Mouse (Mus musculus): ENCODE measurements around the gene Cib2. TPM values are rescaled to one million over a fixed set of nuclear protein-coding genes. Genes with fewer than 3 reads are reported as not detected.
"Not testable (repeated sequence)": the region's sequence is repeated elsewhere in the genome, so short reads cannot be mapped to it uniquely, and the experiment has no call there.

Gene Cib2
- 36.0 and 36.4 TPM in 2 replicates for polyA plus RNA-seq (2015; fragmentation: Nextera tagmentation; extraction: Ambion mirVana)

- Histone ChIP-seq H3K4me2 (peak within 1 kb of the TSS; percentile 72), H3K9ac (peak within 1 kb of the TSS; percentile 71), H3K4me1 (peaks cover 12% of the 10 kb centered on the region), H3K36me3 (no peaks in the 10 kb centered on the region), H3K27me3 (no peaks in the 10 kb centered on the region), H3K27ac (no peak within 1 kb of the TSS), H3K9me3 (no peaks in the 10 kb centered on the region), H3K4me3 (peak within 1 kb of the TSS; percentile 55)
- ATAC-seq (ENCODE audit: insufficient number of reproducible peaks, insufficient read depth, low FRiP score, low TSS enrichment, low read depth) = peak; percentile 87
- WGBS = under 1% methylated on average over 54 of the region's 54 CpGs
These were observed at the start of gene Cib2 for GRCm38 (mm10) chr9:54559771-54560471. Gene Cib2 (minus strand): TSS chr9:54560218.

- H3K4me2 ChIP-seq = no peak overlapping the region
- WGBS = 55% methylated on average over 4 of the region's 4 CpGs
- H3K27ac ChIP-seq = no peak overlapping the region
- H3K4me1 ChIP-seq = no peaks in the 10 kb centered on the region
- H3K27me3 ChIP-seq = no peaks in the 10 kb centered on the region
- no peaks in the 10 kb centered on the region for H3K9me3 ChIP-seq
- no peak overlapping the region for H3K9ac ChIP-seq
- no peak for ATAC-seq (ENCODE audit: insufficient number of reproducible peaks, insufficient read depth, low FRiP score, low TSS enrichment, low read depth)
- H3K4me3 ChIP-seq = no peak overlapping the region
- H3K36me3 ChIP-seq = peaks cover 48% of the 10 kb centered on the region
These were observed 44.9 kb upstream of the Cib2 start for GRCm38 (mm10) chr9:54604886-54605285.

- H3K36me3 ChIP-seq = peaks cover 55% of the 10 kb centered on the region
- 82% methylated on average over 5 of the region's 5 CpGs for WGBS
These were observed 44.2 kb upstream of the Cib2 start for GRCm38 (mm10) chr9:54604131-54604654.

GRCm38 (mm10) chr9:54602916-54603315, 42.9 kb upstream of the Cib2 start:
- Histone ChIP-seq H3K36me3 (peaks cover 68% of the 10 kb centered on the region), H3K9ac (no peak overlapping the region), H3K27ac (no peak overlapping the region), H3K4me1 (no peaks in the 10 kb centered on the region), H3K27me3 (no peaks in the 10 kb centered on the region), H3K4me2 (no peak overlapping the region), H3K9me3 (no peaks in the 10 kb centered on the region), H3K4me3 (no peak overlapping the region)
- WGBS = 86% methylated on average over 7 of the region's 7 CpGs
- no peak for ATAC-seq (ENCODE audit: insufficient number of reproducible peaks, insufficient read depth, low FRiP score, low TSS enrichment, low read depth)

More at GRCm38 (mm10) chr9:54604131-54604654, 44.2 kb upstream of the Cib2 start:
- ATAC-seq (ENCODE audit: insufficient number of reproducible peaks, insufficient read depth, low FRiP score, low TSS enrichment, low read depth) = no peak
- H3K9ac ChIP-seq = no peak overlapping the region
- no peak overlapping the region for H3K27ac ChIP-seq
- H3K4me3 ChIP-seq = no peak overlapping the region
- no peaks in the 10 kb centered on the region for H3K4me1 ChIP-seq
- no peak overlapping the region for H3K4me2 ChIP-seq
- H3K27me3 ChIP-seq = no peaks in the 10 kb centered on the region
- H3K9me3 ChIP-seq = no peaks in the 10 kb centered on the region

GRCm38 (mm10) chr9:54602386-54602785, 42.4 kb upstream of the Cib2 start:
- H3K4me3 ChIP-seq = no peak overlapping the region
- peaks cover 73% of the 10 kb centered on the region for H3K36me3 ChIP-seq
- 77% methylated on average over 2 of the region's 2 CpGs for WGBS
- no peaks in the 10 kb centered on the region for H3K27me3 ChIP-seq
- H3K9me3 ChIP-seq = no peaks in the 10 kb centered on the region
- no peaks in the 10 kb centered on the region for H3K4me1 ChIP-seq
- ATAC-seq (ENCODE audit: insufficient number of reproducible peaks, insufficient read depth, low FRiP score, low TSS enrichment, low read depth) = no peak
- H3K27ac ChIP-seq = no peak overlapping the region
- H3K9ac ChIP-seq = no peak overlapping the region
- no peak overlapping the region for H3K4me2 ChIP-seq

- Histone ChIP-seq H3K27ac (no peak overlapping the region), H3K9me3 (no peaks in the 10 kb centered on the region), H3K36me3 (peaks cover 89% of the 10 kb centered on the region), H3K9ac (no peak overlapping the region), H3K4me2 (no peak overlapping the region), H3K27me3 (no peaks in the 10 kb centered on the region), H3K4me3 (no peak overlapping the region), H3K4me1 (no peaks in the 10 kb centered on the region)
- 93% methylated on average over 15 of the region's 15 CpGs for WGBS
- no peak for ATAC-seq (ENCODE audit: insufficient number of reproducible peaks, insufficient read depth, low FRiP score, low TSS enrichment, low read depth)
These were observed 36.9 kb upstream of the Cib2 start for GRCm38 (mm10) chr9:54596752-54597465.

- not testable (repeated sequence) for H3K4me1 ChIP-seq; H3K27me3 ChIP-seq; H3K9me3 ChIP-seq; ATAC-seq (ENCODE audit: insufficient number of reproducible peaks, insufficient read depth, low FRiP score, low TSS enrichment, low read depth); H3K4me3 ChIP-seq; H3K4me2 ChIP-seq; H3K9ac ChIP-seq; H3K27ac ChIP-seq
- peaks cover 71% of the 10 kb centered on the region for H3K36me3 ChIP-seq
- 80% methylated on average over 4 of the region's 4 CpGs for WGBS
These were observed 33.6 kb upstream of the Cib2 start for GRCm38 (mm10) chr9:54593652-54594051.

- Histone ChIP-seq H3K4me2 (peak overlapping the region; percentile 91; the same call in 1 of the 2 replicates), H3K27me3 (no peaks in the 10 kb centered on the region), H3K4me1 (peaks cover 13% of the 10 kb centered on the region), H3K9ac (0 out of 2 replicates have a peak overlapping the region, but pooled peaks have one; percentile 93), H3K36me3 (peaks cover 18% of the 10 kb centered on the region), H3K9me3 (no peaks in the 10 kb centered on the region), H3K4me3 (no peak overlapping the region), H3K27ac (no peak overlapping the region)
- ATAC-seq (ENCODE audit: insufficient number of reproducible peaks, insufficient read depth, low FRiP score, low TSS enrichment, low read depth) = no peak
- 60% methylated on average over 4 of the region's 4 CpGs for WGBS
These were observed 27.8 kb upstream of the Cib2 start for GRCm38 (mm10) chr9:54587863-54588262.

GRCm38 (mm10) chr9:54586199-54587061, 26.4 kb upstream of the Cib2 start, which contains the start of gene Idh3a:
Gene Idh3a (plus strand): TSS chr9:54586334.
- peak; percentile 96 for ATAC-seq (ENCODE audit: insufficient number of reproducible peaks, insufficient read depth, low FRiP score, low TSS enrichment, low read depth)
- Histone ChIP-seq H3K27me3 (no peaks in the 10 kb centered on the region), H3K4me1 (peaks cover 13% of the 10 kb centered on the region), H3K27ac (0 out of 2 replicates have a peak within 1 kb of the TSS, but pooled peaks have one; percentile 28), H3K4me2 (peak within 1 kb of the TSS; percentile 91), H3K4me3 (peak within 1 kb of the TSS; percentile 97), H3K9ac (peak within 1 kb of the TSS; percentile 93), H3K9me3 (no peaks in the 10 kb centered on the region), H3K36me3 (peaks cover 8% of the 10 kb centered on the region; the same call in 1 of the 2 replicates)
- WGBS = under 1% methylated on average over 73 of the region's 73 CpGs

GRCm38 (mm10) chr9:54585839-54586198, 25.8 kb upstream of the Cib2 start:
- Histone ChIP-seq H3K9me3 (no peaks in the 10 kb centered on the region), H3K4me2 (peak overlapping the region; percentile 91), H3K36me3 (peaks cover 8% of the 10 kb centered on the region; the same call in 1 of the 2 replicates), H3K4me3 (peak overlapping the region; percentile 97), H3K4me1 (peaks cover 13% of the 10 kb centered on the region), H3K27me3 (no peaks in the 10 kb centered on the region), H3K27ac (0 out of 2 replicates have a peak overlapping the region, but pooled peaks have one; percentile 28), H3K9ac (peak overlapping the region; percentile 63; the same call in 1 of the 2 replicates)
- ATAC-seq (ENCODE audit: insufficient number of reproducible peaks, insufficient read depth, low FRiP score, low TSS enrichment, low read depth) = peak; percentile 28; the same call in 1 of the 2 replicates
- 31% methylated on average over 5 of the region's 5 CpGs for WGBS

- 83% methylated on average over 2 of the region's 2 CpGs for WGBS
- H3K27me3 ChIP-seq; H3K36me3 ChIP-seq; H3K9me3 ChIP-seq; H3K4me2 ChIP-seq; H3K27ac ChIP-seq; H3K9ac ChIP-seq; ATAC-seq (ENCODE audit: insufficient number of reproducible peaks, insufficient read depth, low FRiP score, low TSS enrichment, low read depth); H3K4me3 ChIP-seq: not testable (repeated sequence)
- H3K4me1 ChIP-seq = peaks cover 13% of the 10 kb centered on the region
These were observed 24.1 kb upstream of the Cib2 start for GRCm38 (mm10) chr9:54584127-54584526.
